Mouse (Mus musculus): ENCODE data around the gene Rpl36a. TPM values are rescaled to one million over a fixed set of nuclear protein-coding genes. Genes with fewer than 3 reads are reported as not detected.

Rpl36a gene
- polyA plus RNA-seq, 1 experiment: 1,272 TPM

GRCm38 (mm10) chrX:134589836-134590235 lies 4.4 kb downstream of the Rpl36a start:
- Histone ChIP-seq H3K4me2 (ENCODE audit: low read depth) (no peak overlapping the region), H3K36me3 (ENCODE audit: control insufficient read depth, insufficient read depth) (peaks cover 7% of the 10 kb centered on the region), H3K4me3 (no peak overlapping the region), H3ac (ENCODE audit: control insufficient read depth, insufficient read length) (no peak overlapping the region), H3K27me3 (ENCODE audit: control insufficient read depth, insufficient read depth, insufficient read length) (no peaks in the 10 kb centered on the region), H3K79me2 (ENCODE audit: control insufficient read depth, insufficient read depth) (peaks cover 19% of the 10 kb centered on the region)
- TF ChIP-seq MAX (IDR thresholded peaks at IDR 0.05; ENCODE audit: low read depth) (no peak), POLR2AphosphoS2 (IDR thresholded peaks at IDR 0.05; ENCODE audit: insufficient read length, low read depth) (peak; percentile 48)

DNA sequence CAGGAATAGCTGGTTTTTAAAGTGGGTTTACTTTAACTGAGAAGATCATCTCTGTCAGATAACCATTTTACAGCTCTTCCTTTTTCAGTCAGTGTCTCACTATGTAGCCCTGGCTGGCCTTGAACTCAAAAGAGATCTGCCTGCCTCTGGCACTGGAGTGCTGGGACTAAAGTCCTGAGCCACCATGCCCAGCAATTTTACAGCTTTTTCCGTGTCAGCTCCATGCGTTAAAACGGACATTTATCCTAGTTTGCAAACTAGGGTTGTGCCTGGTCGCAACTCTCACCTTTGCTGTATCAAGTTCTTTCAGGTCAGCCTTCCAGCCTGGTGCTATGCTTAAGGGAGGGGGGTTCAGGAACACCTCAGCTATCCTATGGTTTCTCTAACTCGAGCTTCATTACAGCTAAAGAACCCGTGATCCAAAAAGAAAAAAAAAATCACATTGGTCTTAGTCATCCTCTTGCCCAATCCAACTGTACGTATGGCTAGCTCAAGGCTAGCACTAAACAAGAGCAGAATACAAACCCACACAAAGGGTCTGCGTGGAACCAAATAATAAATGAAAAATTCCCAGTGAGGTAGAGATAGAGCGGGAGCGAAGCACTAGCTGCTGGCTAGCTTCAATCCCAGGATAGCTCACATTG lies 14.6 kb downstream of the Rpl36a start:
- no peak for TF ChIP-seq MYOD1 (IDR thresholded peaks at IDR 0.05; ENCODE audit: control insufficient read depth in 1 of 3, insufficient read length in 2 of 3, low read depth in 2 of 3)
- peak; percentile 44; the same call in 1 of the 2 replicates for TF ChIP-seq CEBPB (IDR thresholded peaks at IDR 0.05; ENCODE audit: insufficient read depth, poor library complexity, severe bottlenecking)
- Histone ChIP-seq H3K36me3 (ENCODE audit: control insufficient read depth, insufficient read depth) (no peaks in the 10 kb centered on the region), H3ac (ENCODE audit: control insufficient read depth, insufficient read length) (no peak overlapping the region), H3K4me3 (peak overlapping the region; percentile 66), H3K4me2 (ENCODE audit: low read depth) (peak overlapping the region; percentile 78), H3K27me3 (ENCODE audit: control insufficient read depth, insufficient read depth, insufficient read length) (no peaks in the 10 kb centered on the region), H3K79me2 (ENCODE audit: control insufficient read depth, insufficient read depth) (peaks cover 30% of the 10 kb centered on the region)

DNA sequence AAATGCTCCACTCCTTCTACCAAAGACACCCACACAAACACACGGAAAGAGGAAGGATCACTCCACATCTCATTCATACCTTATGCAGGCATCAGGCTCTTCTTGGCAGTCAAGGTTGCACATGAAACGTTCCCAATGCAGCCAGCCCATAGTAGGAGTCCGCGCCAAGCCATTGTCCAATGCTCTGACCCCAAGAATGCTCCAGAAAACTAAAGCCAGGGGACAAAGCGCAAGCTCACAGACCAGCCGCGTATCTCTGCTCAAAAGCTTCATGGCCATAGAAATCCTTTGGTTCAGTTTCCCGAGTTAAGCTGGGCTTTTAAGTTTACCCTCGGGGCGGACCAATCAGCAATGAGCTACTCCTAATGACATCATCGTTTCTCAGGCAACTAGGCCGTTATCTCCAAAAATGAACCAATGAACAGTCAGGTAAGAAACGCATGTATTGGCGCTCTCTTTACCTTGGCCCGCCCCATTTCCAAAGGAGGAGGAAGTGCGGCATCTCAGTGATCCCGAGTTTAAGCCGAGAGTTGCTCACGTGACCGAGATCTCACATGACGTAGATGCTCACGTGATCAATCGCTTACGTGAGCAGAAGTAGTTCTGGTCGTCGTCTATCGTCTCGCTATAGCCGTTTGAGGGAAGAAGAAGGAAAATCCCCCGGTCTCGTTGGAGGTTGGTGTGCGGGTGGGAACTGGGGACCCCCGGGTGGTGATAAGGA lies 15.4 kb downstream of the Rpl36a start, which contains the start of the genes Gla and Hnrnph2:
TSS of gene Gla (minus strand) at position 467 of the 721 bp plus-strand sequence.
TSS of gene Hnrnph2 (plus strand) at position 521 of the 721 bp plus-strand sequence.
- Histone ChIP-seq H3K4me3 (peak within 1 kb of the TSS; percentile 66), H3ac (ENCODE audit: control insufficient read depth, insufficient read length) (peak within 1 kb of the TSS; percentile 55), H3K27me3 (ENCODE audit: control insufficient read depth, insufficient read depth, insufficient read length) (no peaks in the 10 kb centered on the region), H3K4me2 (ENCODE audit: low read depth) (peak within 1 kb of the TSS; percentile 78), H3K36me3 (ENCODE audit: control insufficient read depth, insufficient read depth) (no peaks in the 10 kb centered on the region), H3K79me2 (ENCODE audit: control insufficient read depth, insufficient read depth) (peaks cover 30% of the 10 kb centered on the region)
- no peak for TF ChIP-seq POLR2AphosphoS2 (IDR thresholded peaks at IDR 0.05; ENCODE audit: insufficient read length, low read depth)
- TF ChIP-seq MYOD1 (IDR thresholded peaks at IDR 0.05; ENCODE audit: control insufficient read depth in 1 of 3, insufficient read length in 2 of 3, low read depth in 2 of 3): no peak
- no peak for TF ChIP-seq MAX (IDR thresholded peaks at IDR 0.05; ENCODE audit: low read depth)
- TF ChIP-seq E2F4 (IDR thresholded peaks at IDR 0.05; ENCODE audit: insufficient read depth): no peak
- peak; percentile 99 for TF ChIP-seq USF1 (IDR thresholded peaks at IDR 0.05; ENCODE audit: low read depth)
- no peak for TF ChIP-seq REST (IDR thresholded peaks at IDR 0.05; ENCODE audit: insufficient read depth, insufficient read length)
- no peak for TF ChIP-seq TCF3 (IDR thresholded peaks at IDR 0.05; ENCODE audit: insufficient read length, low read depth)
- no peak for TF ChIP-seq MYOG (IDR thresholded peaks at IDR 0.05; ENCODE audit: control insufficient read depth in 1 of 3, insufficient read depth in 1 of 3, insufficient read length in 2 of 3, low read depth in 2 of 3)
- TF ChIP-seq CEBPB (IDR thresholded peaks at IDR 0.05; ENCODE audit: insufficient read depth, poor library complexity, severe bottlenecking): no peak
- peak; percentile 31 for TF ChIP-seq POLR2A (IDR thresholded peaks at IDR 0.05; ENCODE audit: insufficient read length, low read depth)
- TF ChIP-seq SRF (IDR thresholded peaks at IDR 0.05; ENCODE audit: control insufficient read depth, insufficient read length, low read depth): peak; percentile 41
- TF ChIP-seq TCF12 (IDR thresholded peaks at IDR 0.05; ENCODE audit: insufficient read depth, poor library complexity, severe bottlenecking): no peak

GRCm38 (mm10) chrX:134601380-134602120 lies 16.1 kb downstream of the Rpl36a start:
- TF ChIP-seq CEBPB (IDR thresholded peaks at IDR 0.05; ENCODE audit: insufficient read depth, poor library complexity, severe bottlenecking) (no peak), MAX (IDR thresholded peaks at IDR 0.05; ENCODE audit: low read depth) (no peak), USF1 (IDR thresholded peaks at IDR 0.05; ENCODE audit: low read depth) (no peak), MYOD1 (IDR thresholded peaks at IDR 0.05; ENCODE audit: control insufficient read depth in 1 of 3, insufficient read length in 2 of 3, low read depth in 2 of 3) (no peak), POLR2AphosphoS2 (IDR thresholded peaks at IDR 0.05; ENCODE audit: insufficient read length, low read depth) (no peak), POLR2A (IDR thresholded peaks at IDR 0.05; ENCODE audit: insufficient read length, low read depth) (no peak), MYOG (IDR thresholded peaks at IDR 0.05; ENCODE audit: control insufficient read depth in 1 of 3, insufficient read depth in 1 of 3, insufficient read length in 2 of 3, low read depth in 2 of 3) (no peak), REST (IDR thresholded peaks at IDR 0.05; ENCODE audit: insufficient read depth, insufficient read length) (no peak)
- Histone ChIP-seq H3K27me3 (ENCODE audit: control insufficient read depth, insufficient read depth, insufficient read length) (no peaks in the 10 kb centered on the region), H3K4me3 (peak overlapping the region; percentile 66), H3K36me3 (ENCODE audit: control insufficient read depth, insufficient read depth) (no peaks in the 10 kb centered on the region), H3ac (ENCODE audit: control insufficient read depth, insufficient read length) (peak overlapping the region; percentile 55), H3K79me2 (ENCODE audit: control insufficient read depth, insufficient read depth) (peaks cover 30% of the 10 kb centered on the region), H3K4me2 (ENCODE audit: low read depth) (peak overlapping the region; percentile 76)

GRCm38 (mm10) chrX:134609472-134609871 lies 24.0 kb downstream of the Rpl36a start:
- no peak for TF ChIP-seq SRF (IDR thresholded peaks at IDR 0.05; ENCODE audit: control insufficient read depth, insufficient read length, low read depth)
- TF ChIP-seq TCF3 (IDR thresholded peaks at IDR 0.05; ENCODE audit: insufficient read length, low read depth): no peak
- TF ChIP-seq E2F4 (IDR thresholded peaks at IDR 0.05; ENCODE audit: insufficient read depth): no peak
- no peak for TF ChIP-seq MAX (IDR thresholded peaks at IDR 0.05; ENCODE audit: low read depth)
- TF ChIP-seq MYOD1 (IDR thresholded peaks at IDR 0.05; ENCODE audit: control insufficient read depth in 1 of 3, insufficient read length in 2 of 3, low read depth in 2 of 3): no peak
- TF ChIP-seq POLR2A (IDR thresholded peaks at IDR 0.05; ENCODE audit: insufficient read length, low read depth): no peak
- no peak for TF ChIP-seq CEBPB (IDR thresholded peaks at IDR 0.05; ENCODE audit: insufficient read depth, poor library complexity, severe bottlenecking)
- TF ChIP-seq MYOG (IDR thresholded peaks at IDR 0.05; ENCODE audit: control insufficient read depth in 1 of 3, insufficient read depth in 1 of 3, insufficient read length in 2 of 3, low read depth in 2 of 3): no peak
- TF ChIP-seq POLR2AphosphoS2 (IDR thresholded peaks at IDR 0.05; ENCODE audit: insufficient read length, low read depth): no peak
- TF ChIP-seq TCF12 (IDR thresholded peaks at IDR 0.05; ENCODE audit: insufficient read depth, poor library complexity, severe bottlenecking): no peak
- no peak for TF ChIP-seq REST (IDR thresholded peaks at IDR 0.05; ENCODE audit: insufficient read depth, insufficient read length)
- no peak for TF ChIP-seq USF1 (IDR thresholded peaks at IDR 0.05; ENCODE audit: low read depth)
- no peaks in the 10 kb centered on the region for H3K79me2 ChIP-seq (ENCODE audit: control insufficient read depth, insufficient read depth)
- H3K27me3 ChIP-seq (ENCODE audit: control insufficient read depth, insufficient read depth, insufficient read length): no peaks in the 10 kb centered on the region
- H3K4me2 ChIP-seq (ENCODE audit: low read depth): no peak overlapping the region
- no peaks in the 10 kb centered on the region for H3K36me3 ChIP-seq (ENCODE audit: control insufficient read depth, insufficient read depth)
- no peak overlapping the region for H3K4me3 ChIP-seq
- no peak overlapping the region for H3ac ChIP-seq (ENCODE audit: control insufficient read depth, insufficient read length)

Measured in myocyte (in vitro differentiated cells).